Comparison of ENCODE assay signal across 1 mouse cellular context in the genomic region with DNA sequence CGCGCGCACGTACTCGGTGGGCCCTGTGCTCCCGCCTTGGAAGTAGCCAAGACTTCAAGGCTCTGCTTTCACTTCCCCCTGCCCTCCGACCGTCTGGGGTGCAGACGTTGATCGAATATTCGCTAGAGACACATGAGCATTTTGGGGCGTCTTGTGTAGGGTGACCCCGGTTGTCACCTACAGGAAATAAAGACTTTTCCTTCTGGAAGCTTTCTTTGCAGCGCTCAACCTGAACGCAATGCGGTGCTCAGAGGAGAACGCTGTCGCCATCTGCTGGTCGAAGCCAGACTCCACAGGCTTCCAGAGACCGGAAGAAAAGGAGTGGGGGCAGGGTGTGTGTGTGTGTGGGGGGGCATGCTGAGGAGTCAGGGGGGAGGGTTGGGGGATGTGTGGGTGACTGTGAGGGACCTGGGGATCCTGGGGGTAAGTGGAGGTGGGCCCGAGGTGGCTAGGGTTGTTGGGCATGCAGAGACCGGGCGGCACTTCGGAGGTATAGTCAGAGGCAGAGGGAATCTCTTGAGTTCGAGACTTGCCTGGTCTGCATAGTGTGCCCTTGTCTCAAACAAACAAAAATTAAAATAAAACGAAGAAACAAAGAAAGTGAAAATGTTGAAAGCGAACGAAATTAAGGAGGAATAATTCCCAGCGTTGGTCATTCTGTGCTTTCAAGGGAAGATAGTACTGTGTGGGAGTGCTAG.
TF ChIP-seq lines count a peak whose summit lies in the region.

No protein-coding gene starts in this region.

TF ChIP-seq in myocyte, 11 proteins besides CTCF, POLR2A, EP300 and RAD21:
- TF ChIP-seq E2F4 (IDR thresholded peaks at IDR 0.05; ENCODE audit: insufficient read depth) (no peak), MYOD1 (IDR thresholded peaks at IDR 0.05; ENCODE audit: control insufficient read depth in 1 of 3, insufficient read length in 2 of 3, low read depth in 2 of 3) (peak in 1 of 3 experiments; percentile 13)
